Mouse (Mus musculus) stomach, embryonic 14.5 days (tissue): ENCODE results near the gene Cyp46a1. TPM values are rescaled to one million over a fixed set of nuclear protein-coding genes. Genes with fewer than 3 reads are reported as not detected.

Experiments used
- ATAC-seq: fragments of 200-750 bp; cut with Nextera tagmentation; 2 replicates; pipeline ENCODE4 v1.8.0; 2017; ENCODE audit warnings: low read depth, moderate TSS enrichment; ENCODE audit not compliant: insufficient number of reproducible peaks, insufficient read depth, low FRiP score
- H3K27ac ChIP-seq: fragments of 300-500 bp; sonication (generic); 2 replicates; pipeline ENCODE4 v1.5.1; 2014; ENCODE audit warnings: mild to moderate bottlenecking, low read length, moderate library complexity, mixed read lengths
- H3K27me3 ChIP-seq: fragments of 300-500 bp; sonication (generic); 2 replicates; pipeline ENCODE4 v1.6.1; 2014; ENCODE audit warnings: low read length, control low read depth, mixed read lengths; ENCODE audit not compliant: control insufficient read depth, insufficient read depth
- H3K36me3 ChIP-seq: fragments of 300-500 bp; sonication (generic); 2 replicates; pipeline ENCODE4 v1.6.1; 2014; ENCODE audit warnings: mild to moderate bottlenecking, control low read depth, low read length, moderate library complexity, mixed read lengths; ENCODE audit not compliant: control insufficient read depth, insufficient read depth
- H3K4me1 ChIP-seq: fragments of 300-500 bp; sonication (generic); 2 replicates; pipeline ENCODE4 v1.6.1; 2014; ENCODE audit warnings: low read length, control low read depth, mixed read lengths; ENCODE audit not compliant: control insufficient read depth, insufficient read depth
- H3K4me2 ChIP-seq: fragments of 300-500 bp; sonication (generic); replicated peaks from 2 replicates; pipeline ENCODE4 v1.6.1; 2014; ENCODE audit warnings: low read depth, low read length, control low read depth
- H3K4me3 ChIP-seq: fragments of 300-500 bp; sonication (generic); 2 replicates; pipeline ENCODE4 v1.5.1; 2014; ENCODE audit warnings: low read depth, low read length, control low read depth
- H3K9ac ChIP-seq: fragments of 300-500 bp; sonication (generic); replicated peaks from 2 replicates; pipeline ENCODE4 v1.6.1; 2014; ENCODE audit warnings: low read depth, mild to moderate bottlenecking, control low read depth, low read length, moderate library complexity, mixed read lengths
- H3K9me3 ChIP-seq: fragments of 300-500 bp; sonication (generic); 2 replicates; pipeline ENCODE4 v1.6.1; 2016; ENCODE audit warnings: low read depth, low read length, control low read depth; ENCODE audit not compliant: control insufficient read depth
- WGBS: fragments of 180-500 bp; shearing (Covaris S2); extraction: QIAGEN DNeasy Blood & Tissue Kit; methylation state at CpG from one replicate; pipeline ENCODE4 v1.1.7; 2014; 5-methylcytosine and 5-hydroxymethylcytosine counted together
- polyA plus RNA-seq: library from polyadenylated mRNA; unstranded; fragments of >200 nt; fragmentation: Nextera tagmentation; extraction: Ambion mirVana; gene quantifications from 2 replicates; pipeline ENCODE4 v1.2.1, GENCODE M21; 2014

Cyp46a1 gene
- polyA plus RNA-seq, 1 experiment from 2014 or later, result 6.5 TPM

- Histone ChIP-seq H3K27me3 (peaks cover 25% of the 10 kb centered on the region; the same call in 1 of the 2 replicates), H3K27ac (no peak overlapping the region), H3K4me2 (no peak overlapping the region), H3K9ac (no peak overlapping the region), H3K4me3 (no peak overlapping the region), H3K9me3 (no peaks in the 10 kb centered on the region), H3K4me1 (peaks cover 8% of the 10 kb centered on the region; the same call in 1 of the 2 replicates), H3K36me3 (no peaks in the 10 kb centered on the region)
- no peak for ATAC-seq
- WGBS, result 81% methylated on average over 1 of the region's 1 CpGs
These were observed 21.1 kb downstream of the Cyp46a1 start for GRCm38 (mm10) chr12:108355271-108355670.

- H3K27me3 ChIP-seq, result peaks cover 22% of the 10 kb centered on the region; the same call in 1 of the 2 replicates
- no peak for ATAC-seq
- no peaks in the 10 kb centered on the region for H3K36me3 ChIP-seq
- no peaks in the 10 kb centered on the region for H3K9me3 ChIP-seq
- peaks cover 8% of the 10 kb centered on the region; the same call in 1 of the 2 replicates for H3K4me1 ChIP-seq
- H3K4me2 ChIP-seq, result no peak overlapping the region
- no peak overlapping the region for H3K4me3 ChIP-seq
- H3K9ac ChIP-seq, result no peak overlapping the region
- no peak overlapping the region for H3K27ac ChIP-seq
These were observed 21.8 kb downstream of the Cyp46a1 start for GRCm38 (mm10) chr12:108355986-108356385.

- peak; percentile 38; the same call in 1 of the 2 replicates for ATAC-seq
- H3K27ac ChIP-seq, result no peak overlapping the region
- H3K4me1 ChIP-seq, result peaks cover 18% of the 10 kb centered on the region
- no peaks in the 10 kb centered on the region for H3K27me3 ChIP-seq
- H3K36me3 ChIP-seq, result no peaks in the 10 kb centered on the region
- no peak overlapping the region for H3K9ac ChIP-seq
- no peak overlapping the region for H3K4me3 ChIP-seq
- no peaks in the 10 kb centered on the region for H3K9me3 ChIP-seq
- 5% methylated on average over 5 of the region's 5 CpGs for WGBS
- no peak overlapping the region for H3K4me2 ChIP-seq
These were observed 29.6 kb downstream of the Cyp46a1 start for GRCm38 (mm10) chr12:108363796-108364195.

- peak; percentile 60 for ATAC-seq
- peaks cover 19% of the 10 kb centered on the region for H3K4me1 ChIP-seq
- H3K9me3 ChIP-seq, result no peaks in the 10 kb centered on the region
- WGBS, result 24% methylated on average over 3 of the region's 3 CpGs
- H3K36me3 ChIP-seq, result no peaks in the 10 kb centered on the region
- peak overlapping the region; percentile 58; the same call in 1 of the 2 replicates for H3K27ac ChIP-seq
- no peak overlapping the region for H3K4me3 ChIP-seq
- no peak overlapping the region for H3K4me2 ChIP-seq
- no peak overlapping the region for H3K9ac ChIP-seq
- no peaks in the 10 kb centered on the region for H3K27me3 ChIP-seq
These were observed 31.2 kb downstream of the Cyp46a1 start for GRCm38 (mm10) chr12:108365340-108365739.

- Histone ChIP-seq H3K4me3 (no peak overlapping the region), H3K4me2 (no peak overlapping the region), H3K27ac (peak overlapping the region; percentile 44; the same call in 1 of the 2 replicates), H3K9me3 (no peaks in the 10 kb centered on the region), H3K4me1 (peaks cover 24% of the 10 kb centered on the region), H3K27me3 (no peaks in the 10 kb centered on the region), H3K36me3 (no peaks in the 10 kb centered on the region), H3K9ac (no peak overlapping the region)
- WGBS, result 51% methylated on average over 7 of the region's 7 CpGs
- peak; percentile 31 for ATAC-seq
These were observed 31.7 kb downstream of the Cyp46a1 start for GRCm38 (mm10) chr12:108365868-108366267.

- H3K4me1 ChIP-seq, result peaks cover 33% of the 10 kb centered on the region
- no peaks in the 10 kb centered on the region for H3K36me3 ChIP-seq
- no peaks in the 10 kb centered on the region for H3K9me3 ChIP-seq
- 75% methylated on average over 2 of the region's 2 CpGs for WGBS
- H3K9ac ChIP-seq, result no peak overlapping the region
- H3K27me3 ChIP-seq, result no peaks in the 10 kb centered on the region
- no peak for ATAC-seq
- no peak overlapping the region for H3K4me3 ChIP-seq
- H3K4me2 ChIP-seq, result no peak overlapping the region
- H3K27ac ChIP-seq, result no peak overlapping the region
These were observed 33.7 kb downstream of the Cyp46a1 start for GRCm38 (mm10) chr12:108367909-108368308.

GRCm38 (mm10) chr12:108368921-108369320 is 34.7 kb downstream of the Cyp46a1 start:
- no peak for ATAC-seq
- no peak overlapping the region for H3K9ac ChIP-seq
- peaks cover 32% of the 10 kb centered on the region for H3K4me1 ChIP-seq
- WGBS, result 64% methylated on average over 5 of the region's 5 CpGs
- no peaks in the 10 kb centered on the region for H3K27me3 ChIP-seq
- H3K36me3 ChIP-seq, result no peaks in the 10 kb centered on the region
- H3K27ac ChIP-seq, result no peak overlapping the region
- H3K4me2 ChIP-seq, result no peak overlapping the region
- H3K4me3 ChIP-seq, result no peak overlapping the region
- no peaks in the 10 kb centered on the region for H3K9me3 ChIP-seq

GRCm38 (mm10) chr12:108370596-108371428 is 36.6 kb downstream of the Cyp46a1 start, which contains the start of gene Eml1:
Gene Eml1 (plus strand): TSS chr12:108370957.
- Histone ChIP-seq H3K27ac (peak within 1 kb of the TSS; percentile 68), H3K4me1 (peaks cover 19% of the 10 kb centered on the region), H3K4me2 (no peak within 1 kb of the TSS; the same call in 1 of the 2 replicates), H3K9ac (no peak within 1 kb of the TSS), H3K27me3 (no peaks in the 10 kb centered on the region), H3K4me3 (no peak within 1 kb of the TSS), H3K36me3 (no peaks in the 10 kb centered on the region), H3K9me3 (no peaks in the 10 kb centered on the region)
- WGBS, result 63% methylated on average over 19 of the region's 19 CpGs
- ATAC-seq, result peak; percentile 37; the same call in 1 of the 2 replicates
